In the genomic region with DNA sequence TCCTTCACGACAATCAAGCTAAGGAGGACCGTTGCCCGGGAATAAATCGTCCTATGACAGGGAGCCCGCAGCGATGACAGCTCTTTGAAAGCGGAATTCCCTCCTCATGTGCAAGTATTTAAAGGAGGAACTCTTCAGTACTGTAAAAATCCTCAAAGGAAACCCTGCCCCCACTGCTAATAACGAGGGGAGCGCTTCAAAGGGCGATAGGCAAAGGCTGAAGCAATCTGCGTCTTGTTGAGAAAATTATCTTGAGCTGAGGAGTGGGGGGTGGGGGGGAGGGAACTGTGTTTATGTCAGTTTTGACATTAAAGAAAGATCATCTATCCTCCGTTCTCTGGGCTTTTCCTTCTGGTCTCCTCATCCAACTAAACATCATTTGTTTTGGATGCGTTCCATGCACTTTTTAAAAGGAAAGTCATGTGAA, we compare ENCODE assay signal across 9 mouse cellular contexts.
A peak's percentile ranks its signal among the peaks of the same experiment; 100 is the strongest.
DNase-seq lines count a peak whose midpoint lies in the region; ATAC-seq lines count a peak whose summit lies in the region.
"Had no signal": no experiment of that assay in that cellular context is flagged by ENCODE, and none has a peak within 500 bp of the region (broad histone marks: within the 10 kb centered on the region; RNA-seq: fewer than 3 reads in every experiment).

No protein-coding gene starts in this region.

- ATAC-seq in heart, embryonic 11.5 days (replicated peaks; ENCODE audit: insufficient number of reproducible peaks, low FRiP score, low TSS enrichment), result no peak
- no peak for ATAC-seq in midbrain, embryonic 14.5 days (ENCODE audit: low FRiP score, low TSS enrichment)
- no peak for ATAC-seq in liver, embryonic 12.5 days
- ATAC-seq in megakaryocyte, adult 5-6 weeks (ENCODE audit: poor library complexity, severe bottlenecking), result no peak
- ATAC-seq: activated CD4-positive, CD25-positive, alpha-beta regulatory T cell, adult 4 months had no signal

- peaks cover 4% of the 10 kb centered on the region; the same call in 1 of the 2 replicates for H3K36me3 ChIP-seq in heart, embryonic 11.5 days (ENCODE audit: control insufficient read depth, insufficient read depth, low read length)
- no peaks in the 10 kb centered on the region for H3K36me3 ChIP-seq in midbrain, embryonic 14.5 days (ENCODE audit: control insufficient read depth, insufficient read depth, low read length)
- H3K36me3 ChIP-seq in midbrain, embryonic 10.5 days, result no peaks in the 10 kb centered on the region
- H3K36me3 ChIP-seq in liver, embryonic 12.5 days, result no peaks in the 10 kb centered on the region

- H3K9ac ChIP-seq in heart, embryonic 11.5 days (ENCODE audit: low read depth, low read length), result no peak overlapping the region
- H3K9ac ChIP-seq in midbrain, embryonic 14.5 days (replicated peaks; ENCODE audit: low read length), result no peak overlapping the region
- no peak overlapping the region for H3K9ac ChIP-seq in liver, embryonic 12.5 days

- H3K4me1 ChIP-seq in heart, embryonic 11.5 days (ENCODE audit: control insufficient read depth, insufficient read depth, low read length), result peaks cover 35% of the 10 kb centered on the region
- H3K4me1 ChIP-seq in midbrain, embryonic 14.5 days (ENCODE audit: control insufficient read depth, insufficient read depth, low read length), result peaks cover 6% of the 10 kb centered on the region; the same call in 1 of the 2 replicates
- H3K4me1 ChIP-seq in midbrain, embryonic 10.5 days, result peaks cover 7% of the 10 kb centered on the region
- H3K4me1 ChIP-seq in liver, embryonic 12.5 days, result peaks cover 6% of the 10 kb centered on the region; the same call in 1 of the 2 replicates

- 10% methylated on average over 13 of the region's 13 CpGs for WGBS in heart, embryonic 11.5 days (ENCODE audit: insufficient replicate concordance)
- 54% methylated on average over 13 of the region's 13 CpGs for WGBS in midbrain, embryonic 14.5 days
- 70% methylated on average over 13 of the region's 13 CpGs for WGBS in midbrain, embryonic 10.5 days
- 15% methylated on average over 13 of the region's 13 CpGs for WGBS in liver, embryonic 12.5 days (ENCODE audit: insufficient replicate concordance)

- H3K27ac ChIP-seq in heart, embryonic 11.5 days (ENCODE audit: low read depth, low read length), result no peak overlapping the region
- no peak overlapping the region for H3K27ac ChIP-seq in midbrain, embryonic 14.5 days (replicated peaks; ENCODE audit: low read depth, low read length)
- H3K27ac ChIP-seq in midbrain, embryonic 10.5 days (replicated peaks), result no peak overlapping the region; the same call in 1 of the 2 replicates
- H3K27ac ChIP-seq in liver, embryonic 12.5 days, result no peak overlapping the region

- H3K4me3 ChIP-seq in heart, embryonic 11.5 days (ENCODE audit: low read depth, low read length), result no peak overlapping the region
- no peak overlapping the region for H3K4me3 ChIP-seq in midbrain, embryonic 14.5 days (replicated peaks; ENCODE audit: low read depth, low read length)
- no peak overlapping the region for H3K4me3 ChIP-seq in midbrain, embryonic 10.5 days
- H3K4me3 ChIP-seq in liver, embryonic 12.5 days, result no peak overlapping the region

- no peaks in the 10 kb centered on the region for H3K9me3 ChIP-seq in heart, embryonic 11.5 days (replicated peaks; ENCODE audit: control insufficient read depth, low read length)
- H3K9me3 ChIP-seq in midbrain, embryonic 14.5 days (ENCODE audit: control insufficient read depth, low read length), result no peaks in the 10 kb centered on the region
- no peaks in the 10 kb centered on the region for H3K9me3 ChIP-seq in midbrain, embryonic 10.5 days (replicated peaks)
- no peaks in the 10 kb centered on the region for H3K9me3 ChIP-seq in liver, embryonic 12.5 days (replicated peaks)

- no peak for DNase-seq in heart, postnatal 4 days
- DNase-seq in midbrain, embryonic 14.5 days, result peak; percentile 53
- no peak for DNase-seq in midbrain, embryonic 10.5 days (ENCODE audit: low spot score)
- DNase-seq in cerebellum, adult 9-11 months, result no peak
- DNase-seq in cerebellum, adult 18-20 months, result no peak

- peak overlapping the region; percentile 6 for H3K4me2 ChIP-seq in heart, embryonic 11.5 days
- no peak overlapping the region for H3K4me2 ChIP-seq in midbrain, embryonic 14.5 days (ENCODE audit: low read length)
- H3K4me2 ChIP-seq in liver, embryonic 12.5 days, result peak overlapping the region; percentile 10; the same call in 1 of the 2 replicates

- H3K27me3 ChIP-seq in heart, embryonic 11.5 days (ENCODE audit: control insufficient read depth, insufficient read depth, low read length), result no peaks in the 10 kb centered on the region
- no peaks in the 10 kb centered on the region for H3K27me3 ChIP-seq in midbrain, embryonic 14.5 days (ENCODE audit: control insufficient read depth, insufficient read depth, low read length)
- no peaks in the 10 kb centered on the region for H3K27me3 ChIP-seq in midbrain, embryonic 10.5 days (ENCODE audit: low read depth, poor library complexity, severe bottlenecking)
- no peaks in the 10 kb centered on the region for H3K27me3 ChIP-seq in liver, embryonic 12.5 days (replicated peaks)
